Mouse (Mus musculus) bone marrow macrophage, adult 2 months (primary cell): ENCODE measurements around the gene Myrf. TPM values are rescaled to one million over a fixed set of nuclear protein-coding genes. Genes with fewer than 3 reads are reported as not detected.

Experiments
- H3K27ac ChIP-seq: 2 replicates; pipeline ENCODE4 v1.5.1; 2012; ENCODE audit warnings: low read depth, low read length; ENCODE audit not compliant: insufficient read depth
- H3K4me1 ChIP-seq: 2 replicates; pipeline ENCODE4 v1.6.1; 2012; ENCODE audit warnings: low read length; ENCODE audit not compliant: control insufficient read depth, insufficient read depth
- H3K4me3 ChIP-seq: 2 replicates; pipeline ENCODE4 v1.5.1; 2012; ENCODE audit warnings: mild to moderate bottlenecking, low read length, moderate library complexity; ENCODE audit not compliant: insufficient read depth
- CTCF ChIP-seq: IDR thresholded peaks from 2 replicates; pipeline ENCODE4 v1.5.1; 2012; ENCODE audit warnings: low read depth, mild to moderate bottlenecking, low read length, moderate library complexity
- POLR2A ChIP-seq: IDR thresholded peaks from 2 replicates; pipeline ENCODE4 v1.6.1; 2012; ENCODE audit warnings: mild to moderate bottlenecking, low read depth, low read length, borderline replicate concordance
- polyA plus RNA-seq: library from polyadenylated mRNA; stranded (reverse); fragments of >200 nt; gene quantifications from 2 replicates; pipeline ENCODE4 v1.2.4, GENCODE M21; 2012; ENCODE audit not compliant: missing spikeins, insufficient read depth, insufficient read length

Gene Myrf
- polyA plus RNA-seq, 1 experiment: 0.12 TPM

DNA sequence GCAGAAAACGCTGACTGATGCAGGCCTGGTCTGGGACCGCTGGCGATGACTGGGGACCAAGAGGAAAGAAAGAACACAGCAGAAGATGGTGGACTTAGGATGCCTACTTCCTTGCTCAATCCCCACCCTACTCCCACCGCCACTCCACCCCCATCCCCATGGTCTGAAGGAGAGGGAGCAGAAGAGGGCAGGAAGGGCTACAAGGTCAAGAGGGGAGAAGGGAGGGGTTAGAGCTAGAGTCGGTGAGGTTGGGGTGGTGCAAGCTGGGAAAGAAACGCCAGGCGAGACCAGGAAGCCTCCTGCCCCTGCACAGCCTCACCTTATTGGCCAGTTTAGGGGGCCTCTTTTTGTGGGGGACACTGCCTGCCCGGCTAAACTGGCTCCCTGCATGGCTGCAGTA lies 24.4 kb downstream of the Myrf start:
- TF ChIP-seq POLR2A (no peak), CTCF (no peak)
- no peak overlapping the region for H3K27ac ChIP-seq
- H3K4me1 ChIP-seq: peaks cover 3% of the 10 kb centered on the region
- no peak overlapping the region for H3K4me3 ChIP-seq

DNA sequence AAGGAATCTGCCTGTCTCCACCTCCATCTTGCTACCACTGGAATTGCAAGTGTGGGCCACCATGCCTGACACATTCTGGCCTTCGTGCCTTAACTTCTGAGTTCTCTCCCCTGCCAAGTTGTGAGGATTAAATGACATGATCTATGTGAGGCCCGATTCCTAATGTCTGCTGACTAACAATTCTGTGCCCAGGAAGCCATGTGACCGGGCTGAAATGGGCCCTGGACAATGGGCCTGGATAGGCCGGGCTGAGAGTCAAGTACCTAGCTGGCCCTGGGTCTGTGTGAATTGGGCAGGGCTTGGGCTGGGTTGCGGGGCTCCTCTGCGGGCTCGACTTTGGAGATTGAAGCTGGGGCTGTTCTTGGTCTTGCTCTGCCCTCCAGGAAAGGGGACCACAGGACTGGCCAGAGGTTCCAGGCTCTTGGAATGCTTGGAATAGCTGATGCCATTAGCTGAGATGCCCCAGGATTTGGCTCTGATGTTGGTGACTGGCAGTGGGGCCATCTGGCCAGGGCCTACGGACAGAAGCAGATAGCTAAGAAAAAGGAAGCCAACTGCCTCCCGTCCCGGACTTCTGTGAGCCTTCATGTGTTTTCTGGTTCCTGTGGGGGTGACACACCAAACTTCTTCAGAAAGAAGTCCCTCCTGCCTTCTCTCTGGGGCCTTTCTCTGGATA lies 26.6 kb downstream of the Myrf start:
- no peak overlapping the region for H3K27ac ChIP-seq
- no peak overlapping the region for H3K4me3 ChIP-seq
- TF ChIP-seq POLR2A (no peak), CTCF (no peak)
- H3K4me1 ChIP-seq: peaks cover 19% of the 10 kb centered on the region

DNA sequence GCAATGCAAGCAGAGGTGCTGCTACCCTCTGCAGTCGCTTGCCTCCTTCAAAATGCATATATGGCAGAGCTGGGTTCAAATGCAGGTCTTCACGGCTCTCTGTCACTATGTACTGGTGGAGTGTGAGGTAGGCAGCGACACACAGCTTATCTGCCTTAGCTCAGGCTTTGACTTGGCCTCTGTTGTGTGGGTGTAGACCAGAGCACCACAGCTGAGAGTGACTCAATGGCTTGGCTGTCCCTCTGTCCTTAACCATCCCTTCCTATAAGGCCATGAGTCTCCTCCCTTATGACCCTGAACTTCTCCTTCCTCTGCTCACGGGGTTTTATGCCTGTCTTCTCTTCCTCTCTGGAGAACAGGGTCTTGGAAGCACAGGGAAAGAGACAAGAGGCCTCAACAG lies 29.7 kb downstream of the Myrf start:
- Histone ChIP-seq H3K4me3 (no peak overlapping the region), H3K4me1 (peaks cover 19% of the 10 kb centered on the region), H3K27ac (peak overlapping the region; percentile 15; the same call in 1 of the 2 replicates)
- TF ChIP-seq POLR2A (no peak), CTCF (no peak)

DNA sequence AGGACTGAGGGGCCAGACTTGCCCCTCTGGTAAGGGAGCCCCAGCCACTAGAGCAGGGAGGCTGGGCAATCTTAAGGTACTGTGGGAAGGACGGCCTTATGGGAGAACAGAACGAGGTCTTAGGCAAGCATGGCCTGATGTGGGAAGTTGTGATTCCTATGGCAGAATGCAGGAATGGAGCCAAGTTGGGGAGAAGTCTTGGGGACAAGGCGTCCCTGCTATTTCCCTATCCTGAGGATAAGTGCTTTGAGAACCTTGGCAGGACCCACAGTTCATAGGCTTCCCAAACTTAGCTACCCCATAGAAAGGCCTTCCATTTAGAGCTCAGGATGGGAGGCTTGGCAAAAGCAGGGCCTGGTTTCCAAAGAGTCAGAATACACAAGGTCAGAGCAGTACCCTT lies 31.7 kb downstream of the Myrf start:
- H3K27ac ChIP-seq: no peak overlapping the region
- peaks cover 23% of the 10 kb centered on the region for H3K4me1 ChIP-seq
- H3K4me3 ChIP-seq: no peak overlapping the region
- TF ChIP-seq CTCF: no peak
- no peak for TF ChIP-seq POLR2A

DNA sequence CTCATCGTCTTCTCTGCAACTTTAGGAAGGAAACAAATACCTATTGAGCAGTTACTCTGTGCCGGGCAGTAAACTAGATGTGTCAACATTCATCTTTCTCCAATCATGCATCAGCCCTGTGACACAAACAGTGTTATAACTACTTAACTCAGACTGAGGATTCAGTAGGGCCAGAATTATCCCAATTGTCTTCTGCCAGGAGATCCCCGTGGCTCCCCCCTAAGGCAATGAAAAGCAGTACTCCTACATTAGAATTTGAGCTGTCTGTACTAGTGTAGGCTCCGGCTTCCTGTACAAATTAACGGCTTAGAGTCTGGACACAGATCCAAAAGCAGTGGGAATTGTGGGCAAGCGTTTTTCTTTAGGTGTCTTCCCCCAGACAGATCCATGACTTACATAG lies 35.5 kb downstream of the Myrf start:
- peaks cover 10% of the 10 kb centered on the region for H3K4me1 ChIP-seq
- H3K27ac ChIP-seq: no peak overlapping the region
- TF ChIP-seq CTCF (no peak), POLR2A (no peak)
- H3K4me3 ChIP-seq: no peak overlapping the region; the same call in 1 of the 2 replicates

DNA sequence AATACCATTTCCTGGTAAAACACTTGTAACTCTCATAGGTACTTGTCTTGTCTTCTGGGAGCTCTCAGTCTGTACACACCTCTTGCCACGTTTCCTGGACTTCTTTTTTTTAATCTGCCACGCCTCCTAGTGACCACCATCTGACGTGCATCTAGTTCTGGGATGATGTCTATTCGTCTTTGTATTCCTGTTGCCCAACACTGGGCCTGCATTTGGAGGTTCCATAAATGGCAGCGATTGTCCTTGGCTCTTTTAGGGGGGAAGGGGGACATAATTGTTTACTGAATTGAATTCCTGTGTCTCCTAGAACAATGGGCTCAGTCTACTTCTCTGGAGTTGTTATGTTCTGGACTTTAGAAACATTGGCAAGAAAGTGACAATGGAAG lies 35.9 kb downstream of the Myrf start:
- TF ChIP-seq POLR2A (no peak), CTCF (no peak)
- Histone ChIP-seq H3K4me3 (peak overlapping the region; percentile 86), H3K27ac (peak overlapping the region; percentile 54), H3K4me1 (peaks cover 5% of the 10 kb centered on the region)

DNA sequence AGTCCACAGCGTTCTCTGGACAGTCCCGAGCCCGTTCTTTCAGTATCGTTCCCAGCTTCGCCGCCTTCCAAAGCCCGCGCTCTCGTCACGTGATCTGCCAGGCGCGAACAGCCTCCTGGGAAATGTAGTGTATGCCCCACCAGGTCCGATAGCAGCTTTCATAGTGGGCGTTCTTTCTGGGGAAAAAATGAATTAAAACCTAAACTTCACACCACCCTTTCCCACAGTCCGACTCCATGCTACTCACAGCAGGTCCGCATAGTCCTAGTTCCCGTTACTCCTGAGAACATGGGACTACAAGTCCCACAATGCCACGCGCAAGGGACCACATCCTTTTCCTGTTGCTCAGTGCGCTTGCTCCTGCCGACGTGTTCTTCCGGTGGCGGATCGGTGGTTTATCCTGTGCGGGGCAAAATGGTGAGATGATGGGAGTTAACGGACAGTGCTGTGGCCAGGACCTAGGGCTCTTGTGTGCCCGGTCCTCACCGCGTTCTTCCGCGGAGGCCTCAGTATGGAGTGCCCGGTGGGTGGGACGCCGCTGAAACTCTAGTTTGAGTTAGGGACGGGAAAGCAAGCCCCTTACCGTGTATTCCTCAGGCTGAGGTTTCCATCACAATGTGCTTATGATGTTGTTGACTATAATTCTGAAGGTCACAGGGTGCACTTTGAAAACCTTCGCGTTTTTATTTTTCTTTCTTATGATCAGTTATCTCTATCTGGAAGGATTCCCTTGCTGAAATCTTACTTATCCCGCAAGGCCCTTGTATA lies 36.5 kb downstream of the Myrf start, which contains the start of the genes Tmem258 and Fen1:
Tmem258 (plus strand) TSS at position 167 of the 768 bp plus-strand sequence.
Fen1 (minus strand) TSS at position 322 of the 768 bp plus-strand sequence.
- TF ChIP-seq POLR2A: no peak
- no peak for TF ChIP-seq CTCF
- H3K4me3 ChIP-seq: peak within 1 kb of the TSS; percentile 86
- H3K27ac ChIP-seq: peak within 1 kb of the TSS; percentile 90
- H3K4me1 ChIP-seq: peaks cover 4% of the 10 kb centered on the region; the same call in 1 of the 2 replicates

DNA sequence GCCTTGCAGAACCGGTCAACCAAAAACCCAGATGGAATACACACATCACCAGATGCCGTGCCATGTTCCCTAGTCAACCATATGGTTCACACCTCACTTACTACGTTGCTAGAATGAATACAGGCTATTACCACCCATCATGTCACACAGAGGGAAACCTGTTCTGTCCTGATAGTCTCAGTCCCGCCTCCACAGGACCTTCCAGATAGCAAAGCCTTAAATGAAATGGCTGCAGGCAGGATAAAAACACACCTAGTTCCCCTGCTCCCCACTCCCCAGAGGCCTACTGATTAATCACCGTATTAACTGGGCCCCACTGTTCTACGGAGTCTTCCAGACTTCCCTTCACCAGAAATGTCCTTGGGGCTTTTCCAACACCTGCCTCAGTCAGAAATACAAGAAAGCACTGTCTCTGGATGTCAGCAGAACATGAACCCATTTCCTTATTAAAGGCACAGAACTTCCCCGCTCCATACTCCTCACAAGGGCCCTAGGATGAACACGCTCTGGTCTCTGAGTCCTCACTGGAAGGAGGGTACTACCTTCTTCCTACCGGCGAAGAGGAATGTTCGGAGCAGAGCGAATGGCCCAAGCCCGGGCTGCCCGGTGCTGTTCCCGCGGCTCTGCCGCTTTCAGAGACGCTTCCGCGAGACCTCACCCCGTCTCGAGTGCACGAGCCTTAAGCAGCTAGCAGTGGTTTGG lies 37.3 kb downstream of the Myrf start:
- peak overlapping the region; percentile 86 for H3K4me3 ChIP-seq
- H3K27ac ChIP-seq: peak overlapping the region; percentile 90
- H3K4me1 ChIP-seq: peaks cover 4% of the 10 kb centered on the region; the same call in 1 of the 2 replicates
- no peak for TF ChIP-seq POLR2A
- TF ChIP-seq CTCF: no peak

DNA sequence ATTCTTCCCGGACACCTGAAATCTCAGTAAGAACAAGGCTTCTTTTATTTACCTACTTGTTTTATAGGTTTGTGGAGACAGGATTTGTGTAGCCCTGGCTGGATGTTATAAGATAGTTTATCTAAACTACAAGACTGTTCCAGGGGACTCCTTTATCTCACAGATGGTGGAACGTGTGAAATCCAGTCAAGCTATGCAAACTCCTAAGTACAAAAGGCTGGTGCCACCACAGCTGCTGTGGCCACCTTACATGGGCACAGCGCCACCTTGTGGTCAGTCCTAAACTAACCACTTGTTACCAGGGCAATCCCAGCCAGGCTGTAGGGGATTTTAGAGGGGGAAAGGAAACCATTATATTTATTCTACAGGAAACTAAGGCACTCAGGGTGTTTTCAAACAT lies 41.8 kb downstream of the Myrf start:
- Histone ChIP-seq H3K4me1 (no peaks in the 10 kb centered on the region), H3K4me3 (no peak overlapping the region), H3K27ac (no peak overlapping the region)
- TF ChIP-seq POLR2A: no peak
- TF ChIP-seq CTCF: peak; percentile 84
